Mouse (Mus musculus) ovary, adult 10 weeks (tissue): Measurements from ENCODE around the gene Prkar2b. TPM values are rescaled to one million over a fixed set of nuclear protein-coding genes. Genes with fewer than 3 reads are reported as not detected.

ENCODE experiments used
- polyA plus RNA-seq: library from polyadenylated mRNA; stranded (reverse); fragments of 350-450 nt; fragmentation: Illumina TruSeq; extraction: RNeasy Lipid Tissue Mini Kit (QIAGEN cat#74804); gene quantifications from one replicate; pipeline ENCODE4 v1.2.3, GENCODE M21; 2014

The Prkar2b gene
- polyA plus RNA-seq = 2,389 TPM

GRCm38 (mm10) chr12:32061090-32061930 is at the start of gene Prkar2b:
Gene Prkar2b (minus strand): TSS chr12:32061296.

GRCm38 (mm10) chr12:31949759-31950658 is 111.1 kb downstream of the Prkar2b start, which contains the start of gene Hbp1:
Gene Hbp1 (minus strand): TSS chr12:31950535.

Other genes starting within 250 kb of the Prkar2b start
- 230 TPM for gene Hbp1, start 110.8 kb downstream of the Prkar2b start, polyA plus RNA-seq
- 6.2 TPM for gene Pik3cg, start 147.4 kb upstream of the Prkar2b start, polyA plus RNA-seq